Mouse (Mus musculus): ENCODE data around the gene Hgd.

The Hgd gene

GRCm38 (mm10) chr16:37580651-37581050, 698 bp downstream of the Hgd start:
- no peak for DNase-seq (ENCODE audit: low spot score)

GRCm38 (mm10) chr16:37581901-37582300, 1.9 kb downstream of the Hgd start:
- DNase-seq (ENCODE audit: low spot score): no peak

- no peak for DNase-seq (ENCODE audit: low spot score)
These were observed 3.4 kb downstream of the Hgd start for GRCm38 (mm10) chr16:37583306-37583705.

DNA sequence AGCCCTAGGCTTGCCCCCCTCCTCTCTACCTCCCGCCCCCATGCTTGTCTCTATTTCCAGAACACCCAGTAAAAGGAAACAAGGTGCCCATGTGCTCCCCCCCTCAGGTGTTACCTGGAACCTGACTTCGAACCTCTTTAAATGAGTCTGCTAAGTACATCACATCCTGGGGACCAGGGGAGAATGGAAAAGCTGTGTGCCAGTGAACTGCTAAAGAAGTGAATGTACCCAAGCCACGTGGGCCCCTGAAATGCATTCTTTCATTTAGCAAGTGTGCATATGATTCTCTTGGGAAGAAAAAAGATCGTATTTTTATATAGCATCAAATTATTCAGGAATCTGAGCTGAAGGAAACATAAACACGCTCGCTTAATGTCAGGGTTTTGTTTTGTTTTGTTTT, 3.8 kb downstream of the Hgd start:
- DNase-seq (ENCODE audit: low spot score): no peak

- DNase-seq (ENCODE audit: low spot score): peak; percentile 49
These were observed 4.5 kb downstream of the Hgd start for GRCm38 (mm10) chr16:37584218-37585035.

- DNase-seq (ENCODE audit: low spot score): no peak
These were observed 5.2 kb downstream of the Hgd start for GRCm38 (mm10) chr16:37585129-37585563.

GRCm38 (mm10) chr16:37590921-37591320, 11.0 kb downstream of the Hgd start:
- DNase-seq (ENCODE audit: low spot score): no peak

DNA sequence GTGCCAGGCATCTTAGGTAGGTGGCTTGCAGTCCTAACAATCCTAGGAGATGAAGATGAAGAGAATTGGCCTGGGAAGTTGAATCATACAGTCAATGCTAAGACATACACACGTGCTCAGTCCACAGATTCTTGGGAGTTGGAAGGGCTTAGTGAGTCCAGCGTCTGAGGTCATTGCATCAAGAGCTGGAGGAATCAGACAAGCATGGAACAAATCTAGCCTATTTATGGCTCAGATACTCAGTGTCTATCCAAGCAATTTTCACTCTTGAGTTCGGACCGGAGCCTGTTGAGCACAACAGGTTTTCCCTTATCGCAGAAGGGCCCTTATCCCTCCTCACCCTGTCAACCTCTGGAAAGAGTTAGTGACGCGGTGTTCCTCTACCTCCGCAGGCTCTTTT, 11.6 kb downstream of the Hgd start:
- DNase-seq (ENCODE audit: low spot score): no peak

- DNase-seq (ENCODE audit: low spot score): no peak
These were observed 17.5 kb downstream of the Hgd start for GRCm38 (mm10) chr16:37597412-37597811.

- no peak for DNase-seq (ENCODE audit: low spot score)
These were observed 18.5 kb downstream of the Hgd start for GRCm38 (mm10) chr16:37598463-37598862.

GRCm38 (mm10) chr16:37599326-37599725, 19.4 kb downstream of the Hgd start:
- DNase-seq (ENCODE audit: low spot score): no peak

DNA sequence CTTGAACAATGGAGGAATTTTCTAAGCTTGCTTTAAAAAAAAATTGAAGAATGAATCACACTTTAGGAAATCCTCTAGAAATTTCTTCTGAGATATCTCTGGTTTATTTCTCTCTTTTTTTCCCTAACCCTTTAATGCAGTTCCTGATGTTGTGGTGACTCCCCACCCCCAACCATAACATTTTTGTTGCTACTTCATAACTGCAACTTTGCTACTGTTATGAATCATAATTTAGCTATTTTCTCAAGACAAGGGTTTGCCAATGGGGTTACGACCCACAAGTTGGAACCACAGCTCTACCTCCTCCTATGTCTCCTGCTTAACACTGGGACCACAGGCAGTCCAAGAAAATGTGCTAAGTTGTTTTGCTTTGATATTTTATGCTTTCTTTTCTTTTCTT, 23.5 kb downstream of the Hgd start:
- DNase-seq (ENCODE audit: low spot score): no peak

- no peak for DNase-seq (ENCODE audit: low spot score)
These were observed 24.3 kb downstream of the Hgd start for GRCm38 (mm10) chr16:37604243-37604642.

GRCm38 (mm10) chr16:37610333-37610732, 30.4 kb downstream of the Hgd start:
- no peak for DNase-seq (ENCODE audit: low spot score)

GRCm38 (mm10) chr16:37611072-37611471, 31.1 kb downstream of the Hgd start:
- no peak for DNase-seq (ENCODE audit: low spot score)

- DNase-seq (ENCODE audit: low spot score): no peak
These were observed 32.1 kb downstream of the Hgd start for GRCm38 (mm10) chr16:37612013-37612412.

- no peak for DNase-seq (ENCODE audit: low spot score)
These were observed 34.6 kb downstream of the Hgd start for GRCm38 (mm10) chr16:37614540-37614939.

DNA sequence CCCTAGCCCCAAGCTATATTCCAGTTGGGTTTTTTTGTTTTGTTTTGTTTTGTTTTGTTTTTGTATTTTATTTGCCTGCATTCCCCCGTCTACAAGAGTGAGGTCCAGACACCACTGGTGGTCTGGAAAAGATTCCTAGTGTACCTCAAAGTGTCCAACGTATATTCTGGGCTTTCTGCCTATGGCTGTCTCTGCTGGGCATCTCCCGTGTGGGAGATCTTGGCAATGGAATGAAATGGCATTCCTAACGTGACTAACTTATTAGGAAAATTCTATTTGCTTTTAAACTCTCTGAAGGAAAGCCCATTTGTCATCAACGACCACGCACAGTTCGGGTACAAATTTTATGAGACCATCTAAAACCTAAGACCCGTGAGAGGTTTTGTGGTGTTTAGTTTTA, 35.5 kb downstream of the Hgd start:
- no peak for DNase-seq (ENCODE audit: low spot score)

- no peak for DNase-seq (ENCODE audit: low spot score)
These were observed 36.2 kb downstream of the Hgd start for GRCm38 (mm10) chr16:37616104-37616503.

GRCm38 (mm10) chr16:37617695-37618094, 37.7 kb downstream of the Hgd start:
- no peak for DNase-seq (ENCODE audit: low spot score)

GRCm38 (mm10) chr16:37622403-37622802, 42.5 kb downstream of the Hgd start:
- no peak for DNase-seq (ENCODE audit: low spot score)

DNA sequence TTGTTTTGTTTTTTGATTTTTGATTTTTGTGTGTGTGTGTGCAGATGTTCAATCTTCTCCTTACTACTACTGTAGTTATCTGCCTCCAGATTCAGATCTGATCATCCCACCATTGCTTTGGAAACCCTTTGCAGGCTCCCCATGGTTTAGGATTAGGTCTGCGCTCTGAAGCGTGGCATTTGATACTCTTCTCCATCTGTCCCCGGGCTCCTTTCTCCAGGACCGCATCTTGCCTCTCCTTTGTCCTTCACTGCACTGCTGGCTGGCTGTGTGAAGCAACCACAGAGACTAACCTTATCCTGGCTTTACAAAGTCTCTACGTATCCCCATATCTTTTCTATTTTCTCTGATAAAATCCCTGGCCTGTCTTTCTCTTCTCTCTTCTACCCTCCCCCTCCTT, 43.0 kb downstream of the Hgd start:
- DNase-seq (ENCODE audit: low spot score): no peak

GRCm38 (mm10) chr16:37626388-37626949, 46.5 kb downstream of the Hgd start:
- no peak for DNase-seq (ENCODE audit: low spot score)

DNA sequence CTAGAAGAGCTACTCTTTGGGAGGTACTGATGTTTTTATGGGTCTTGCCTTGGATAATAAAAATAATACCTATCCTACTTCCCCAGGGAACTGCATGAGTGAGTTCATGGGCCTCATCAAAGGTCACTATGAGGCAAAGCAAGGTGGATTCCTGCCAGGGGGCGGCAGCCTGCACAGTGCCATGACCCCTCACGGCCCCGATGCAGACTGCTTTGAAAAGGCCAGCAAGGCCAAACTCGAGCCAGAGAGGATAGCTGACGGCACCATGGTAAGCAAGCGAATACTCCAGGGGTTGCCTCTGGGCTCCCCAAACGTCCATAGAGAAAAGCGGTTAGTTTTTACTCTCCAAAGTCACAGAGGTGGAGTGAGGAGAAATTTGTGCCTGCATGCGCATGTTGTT, 48.4 kb downstream of the Hgd start:
- no peak for DNase-seq (ENCODE audit: low spot score)

Data from ovary, postnatal 36 days (tissue).